Mouse (Mus musculus) heart, embryonic 16.5 days (tissue): ENCODE results near the gene Paqr3. TPM values are rescaled to one million over a fixed set of nuclear protein-coding genes. Genes with fewer than 3 reads are reported as not detected.

Experiments
- ATAC-seq: fragments of 200-750 bp; cut with Nextera tagmentation; replicated peaks from 2 replicates; pipeline ENCODE4 v1.8.0; 2017; ENCODE audit warnings: moderate number of reproducible peaks; ENCODE audit not compliant: insufficient read depth, low FRiP score; ENCODE audit errors: extremely low read depth
- H3K27ac ChIP-seq: fragments of 300-500 bp; sonication (generic); 2 replicates; pipeline ENCODE4 v1.5.1; 2014; ENCODE audit warnings: mild to moderate bottlenecking, low read length, control low read depth, moderate library complexity
- H3K27me3 ChIP-seq: fragments of 300-500 bp; sonication (generic); 2 replicates; pipeline ENCODE4 v1.6.1; 2014; ENCODE audit warnings: low read length, mixed read lengths; ENCODE audit not compliant: control insufficient read depth, insufficient read depth
- H3K36me3 ChIP-seq: fragments of 300-500 bp; sonication (generic); 2 replicates; pipeline ENCODE4 v1.6.1; 2014; ENCODE audit not compliant: control insufficient read depth, insufficient read depth
- H3K4me1 ChIP-seq: fragments of 300-500 bp; sonication (generic); 2 replicates; pipeline ENCODE4 v1.6.1; 2014; ENCODE audit warnings: low read length, mixed read lengths; ENCODE audit not compliant: control insufficient read depth, insufficient read depth
- H3K4me2 ChIP-seq: fragments of 300-500 bp; sonication (generic); 2 replicates; pipeline ENCODE4 v1.6.1; 2014; ENCODE audit warnings: low read depth, mild to moderate bottlenecking, control low read depth, low read length
- H3K4me3 ChIP-seq: fragments of 300-500 bp; sonication (generic); 2 replicates; pipeline ENCODE4 v1.5.1; 2014; ENCODE audit warnings: mild to moderate bottlenecking, control low read depth, low read length
- H3K9ac ChIP-seq: fragments of 300-500 bp; sonication (generic); 2 replicates; pipeline ENCODE4 v1.6.1; 2014; ENCODE audit warnings: low read length, control low read depth
- H3K9me3 ChIP-seq: fragments of 300-500 bp; sonication (generic); replicated peaks from 2 replicates; pipeline ENCODE4 v1.6.1; 2016; ENCODE audit warnings: low read length; ENCODE audit not compliant: control insufficient read depth
- WGBS: fragments of 180-500 bp; shearing (Covaris S2); extraction: QIAGEN DNeasy Blood & Tissue Kit; methylation state at CpG from one replicate; pipeline ENCODE4 v1.1.7; 2014; 5-methylcytosine and 5-hydroxymethylcytosine counted together
- polyA plus RNA-seq: library from polyadenylated mRNA; unstranded; fragments of >200 nt; fragmentation: Nextera tagmentation; extraction: Ambion mirVana; gene quantifications from 2 replicates; pipeline ENCODE4 v1.2.1, GENCODE M21; 2015

Paqr3 gene
- polyA plus RNA-seq, 1 experiment from 2014 or later: 1.6 TPM

GRCm38 (mm10) chr5:97077676-97078075 is 33.7 kb downstream of the Paqr3 start:
- WGBS: 79% methylated on average over 7 of the region's 7 CpGs
- no peak for ATAC-seq
- Histone ChIP-seq H3K27ac (no peak overlapping the region), H3K9me3 (no peaks in the 10 kb centered on the region), H3K36me3 (no peaks in the 10 kb centered on the region; the same call in 1 of the 2 replicates), H3K4me3 (no peak overlapping the region), H3K9ac (no peak overlapping the region), H3K4me2 (no peak overlapping the region), H3K4me1 (peaks cover 3% of the 10 kb centered on the region; the same call in 1 of the 2 replicates), H3K27me3 (no peaks in the 10 kb centered on the region)

- Histone ChIP-seq H3K4me2 (no peak overlapping the region), H3K4me3 (no peak overlapping the region), H3K4me1 (peaks cover 3% of the 10 kb centered on the region; the same call in 1 of the 2 replicates), H3K27ac (no peak overlapping the region), H3K27me3 (no peaks in the 10 kb centered on the region), H3K9me3 (no peaks in the 10 kb centered on the region), H3K36me3 (no peaks in the 10 kb centered on the region; the same call in 1 of the 2 replicates), H3K9ac (no peak overlapping the region)
- no peak for ATAC-seq
- WGBS: 94% methylated on average over 5 of the region's 5 CpGs
Observed at GRCm38 (mm10) chr5:97076167-97076566, 35.2 kb downstream of the Paqr3 start.

- no peak overlapping the region for H3K27ac ChIP-seq
- no peaks in the 10 kb centered on the region for H3K9me3 ChIP-seq
- no peak for ATAC-seq
- 90% methylated on average over 11 of the region's 11 CpGs for WGBS
- H3K4me2 ChIP-seq: no peak overlapping the region
- H3K27me3 ChIP-seq: no peaks in the 10 kb centered on the region
- no peaks in the 10 kb centered on the region; the same call in 1 of the 2 replicates for H3K36me3 ChIP-seq
- peaks cover 3% of the 10 kb centered on the region; the same call in 1 of the 2 replicates for H3K4me1 ChIP-seq
- no peak overlapping the region for H3K4me3 ChIP-seq
- no peak overlapping the region for H3K9ac ChIP-seq
Observed at GRCm38 (mm10) chr5:97075476-97076151, 35.8 kb downstream of the Paqr3 start.

GRCm38 (mm10) chr5:97065746-97066145 is 45.6 kb downstream of the Paqr3 start:
- no peaks in the 10 kb centered on the region for H3K9me3 ChIP-seq
- H3K4me3 ChIP-seq: no peak overlapping the region
- no peak overlapping the region for H3K9ac ChIP-seq
- H3K27me3 ChIP-seq: no peaks in the 10 kb centered on the region
- H3K4me2 ChIP-seq: no peak overlapping the region
- ATAC-seq: no peak
- 83% methylated on average over 4 of the region's 4 CpGs for WGBS
- peaks cover 17% of the 10 kb centered on the region for H3K36me3 ChIP-seq
- no peak overlapping the region for H3K27ac ChIP-seq
- H3K4me1 ChIP-seq: peaks cover 3% of the 10 kb centered on the region; the same call in 1 of the 2 replicates

GRCm38 (mm10) chr5:97062041-97062440 is 49.4 kb downstream of the Paqr3 start:
- peaks cover 21% of the 10 kb centered on the region for H3K36me3 ChIP-seq
- H3K27me3 ChIP-seq: no peaks in the 10 kb centered on the region
- no peak overlapping the region for H3K27ac ChIP-seq
- no peak overlapping the region for H3K9ac ChIP-seq
- H3K4me2 ChIP-seq: no peak overlapping the region
- peaks cover 4% of the 10 kb centered on the region; the same call in 1 of the 2 replicates for H3K4me1 ChIP-seq
- no peak overlapping the region for H3K4me3 ChIP-seq
- H3K9me3 ChIP-seq: no peaks in the 10 kb centered on the region
- no peak for ATAC-seq
- 68% methylated on average over 1 of the region's 1 CpGs for WGBS

GRCm38 (mm10) chr5:97060864-97061263 is 50.5 kb downstream of the Paqr3 start:
- no peaks in the 10 kb centered on the region for H3K9me3 ChIP-seq
- H3K36me3 ChIP-seq: peaks cover 15% of the 10 kb centered on the region
- H3K27me3 ChIP-seq: no peaks in the 10 kb centered on the region
- ATAC-seq: no peak
- peaks cover 4% of the 10 kb centered on the region; the same call in 1 of the 2 replicates for H3K4me1 ChIP-seq
- H3K4me2 ChIP-seq: no peak overlapping the region
- no peak overlapping the region for H3K27ac ChIP-seq
- H3K4me3 ChIP-seq: no peak overlapping the region
- no peak overlapping the region for H3K9ac ChIP-seq
- WGBS: 45% methylated on average over 3 of the region's 3 CpGs

GRCm38 (mm10) chr5:97056791-97057450 is 54.5 kb downstream of the Paqr3 start:
- peaks cover 9% of the 10 kb centered on the region; the same call in 1 of the 2 replicates for H3K36me3 ChIP-seq
- H3K9me3 ChIP-seq: no peaks in the 10 kb centered on the region

GRCm38 (mm10) chr5:97056359-97056758 is 55.0 kb downstream of the Paqr3 start:
- 90% methylated on average over 3 of the region's 3 CpGs for WGBS
- ATAC-seq: no peak
- H3K36me3 ChIP-seq: peaks cover 9% of the 10 kb centered on the region; the same call in 1 of the 2 replicates

More at GRCm38 (mm10) chr5:97056791-97057450, 54.5 kb downstream of the Paqr3 start:
- Histone ChIP-seq H3K9ac (no peak overlapping the region), H3K4me1 (0 out of 2 replicates have a peak, but pooled peaks cover 2% of the 10 kb centered on the region), H3K4me3 (no peak overlapping the region), H3K27ac (no peak overlapping the region), H3K4me2 (no peak overlapping the region), H3K27me3 (no peaks in the 10 kb centered on the region)
- ATAC-seq: no peak
- WGBS: 81% methylated on average over 12 of the region's 12 CpGs

GRCm38 (mm10) chr5:97055511-97056068 is 55.8 kb downstream of the Paqr3 start:
- H3K9me3 ChIP-seq: no peaks in the 10 kb centered on the region
- 10% methylated on average over 1 of the region's 1 CpGs for WGBS
- ATAC-seq: no peak
- H3K27me3 ChIP-seq: no peaks in the 10 kb centered on the region
- no peak overlapping the region for H3K4me3 ChIP-seq
- no peak overlapping the region for H3K27ac ChIP-seq
- no peaks in the 10 kb centered on the region for H3K4me1 ChIP-seq
- peaks cover 9% of the 10 kb centered on the region; the same call in 1 of the 2 replicates for H3K36me3 ChIP-seq
- H3K9ac ChIP-seq: no peak overlapping the region
- no peak overlapping the region for H3K4me2 ChIP-seq

More at GRCm38 (mm10) chr5:97056359-97056758, 55.0 kb downstream of the Paqr3 start:
- no peaks in the 10 kb centered on the region for H3K9me3 ChIP-seq
- H3K4me2 ChIP-seq: no peak overlapping the region
- H3K27ac ChIP-seq: no peak overlapping the region
- no peak overlapping the region for H3K4me3 ChIP-seq
- H3K4me1 ChIP-seq: 0 out of 2 replicates have a peak, but pooled peaks cover 2% of the 10 kb centered on the region
- no peaks in the 10 kb centered on the region for H3K27me3 ChIP-seq
- no peak overlapping the region for H3K9ac ChIP-seq
